Mouse (Mus musculus) frontal cortex, postnatal 14 days (tissue): ENCODE measurements around the gene Tmem268.

Experiments used
- DNase-seq, 2 experiments: peaks; one replicate each; pipeline ENCODE4 v3.0.0; 2022; ENCODE audit warnings: low spot score in 2 of 2

Tmem268 gene

DNA sequence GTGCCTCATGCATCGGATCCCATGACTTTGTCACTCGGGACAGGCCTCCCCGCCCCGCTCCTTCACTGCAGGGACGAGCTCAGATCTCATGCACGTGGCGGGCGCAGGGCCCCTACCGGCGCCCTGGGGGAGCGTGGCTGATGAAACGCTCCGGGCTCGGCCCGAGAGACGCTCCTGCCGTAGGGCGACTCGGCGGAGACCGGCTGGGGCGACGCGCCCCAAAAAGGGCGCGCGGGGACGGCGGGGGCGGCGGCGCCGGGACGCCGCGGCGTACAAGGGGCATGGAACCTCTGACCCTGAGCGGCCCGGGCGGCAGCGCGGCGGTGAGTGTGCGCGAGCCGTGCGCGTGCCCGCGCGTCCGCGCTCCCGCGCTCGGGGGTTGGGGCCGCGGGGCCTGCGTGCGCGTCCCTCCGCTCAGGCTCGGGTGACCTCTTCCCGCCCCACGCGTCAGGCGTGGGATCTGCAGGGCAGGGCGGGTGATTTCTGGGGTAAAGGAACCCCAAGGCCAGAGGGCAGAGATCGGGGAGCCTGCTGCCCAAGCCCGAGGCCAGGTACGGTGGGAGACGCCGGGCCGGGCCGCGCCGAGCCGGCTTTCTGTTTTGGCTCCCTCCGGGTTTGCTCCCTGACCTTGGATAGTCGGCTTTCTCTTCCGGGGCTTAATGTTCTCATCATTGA lies at the start of gene Tmem268:
Gene Tmem268, plus strand, starts transcription at position 375 of the 675 bp plus-strand sequence.
- DNase-seq = peak; percentile 44 to 58

DNA sequence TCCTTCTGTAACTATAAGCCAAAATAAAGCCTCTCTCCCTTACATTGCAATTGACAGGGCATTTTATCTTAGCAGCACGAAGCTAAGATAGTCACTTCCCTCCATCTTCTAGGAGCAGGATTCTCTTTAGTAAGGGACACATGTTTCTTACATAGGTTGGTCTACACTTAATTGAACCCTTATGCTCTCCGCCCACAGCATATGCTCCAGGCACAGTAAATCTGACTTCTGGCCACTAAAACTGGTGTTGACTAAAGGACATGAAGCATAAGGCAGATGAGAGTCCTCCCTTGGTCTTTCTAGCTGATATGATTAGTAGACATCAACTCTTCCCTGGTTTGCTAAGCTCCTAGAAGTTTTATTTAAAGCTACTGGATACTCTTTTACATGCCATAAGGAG lies 45.7 kb upstream of the Tmem268 start:
- no peak for DNase-seq

DNA sequence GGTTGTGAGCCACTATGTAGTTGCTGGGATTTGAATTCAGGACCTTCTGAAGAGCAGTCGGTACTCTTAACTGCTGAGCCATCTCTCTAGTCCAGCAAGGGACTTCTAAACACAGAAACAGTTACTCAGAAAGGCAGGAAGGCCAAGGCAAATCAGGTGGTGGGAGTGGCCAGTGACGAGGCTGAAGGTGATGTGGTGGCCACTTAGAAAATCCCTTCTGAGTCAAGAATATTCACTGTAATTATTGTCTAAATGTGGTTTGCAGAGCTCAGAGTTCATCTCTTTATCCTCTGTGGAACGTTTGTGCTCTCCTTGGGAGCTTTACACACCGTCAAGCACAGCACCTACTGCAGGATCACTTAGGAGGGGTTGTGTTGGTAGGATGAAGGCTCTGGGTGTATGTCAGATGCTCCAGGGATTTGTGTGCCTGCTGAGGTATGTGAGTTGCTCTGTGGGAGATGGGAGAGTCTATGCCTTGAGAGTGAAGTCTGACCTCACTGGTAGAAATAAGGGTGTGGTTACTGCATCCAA lies 44.1 kb upstream of the Tmem268 start:
- no peak for DNase-seq

DNA sequence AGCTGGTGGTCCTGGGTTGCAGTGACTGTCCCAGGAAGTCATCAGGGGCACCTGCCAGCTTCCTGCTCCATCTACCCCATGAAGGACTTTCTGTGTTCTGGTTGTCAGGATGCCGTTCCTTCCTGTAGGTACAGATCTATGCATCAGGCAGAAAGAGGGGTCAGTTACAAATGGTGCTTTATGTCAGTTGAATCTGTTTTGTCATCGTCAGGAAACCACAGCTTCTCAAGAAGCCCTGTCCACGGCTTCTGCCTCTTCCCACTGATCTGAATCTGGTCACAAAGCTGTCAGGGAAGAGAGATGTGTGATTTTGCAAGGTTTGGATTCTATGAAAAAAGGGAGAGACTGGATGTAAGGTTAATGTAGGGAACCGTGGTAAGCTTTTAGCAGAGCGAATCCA lies 43.6 kb upstream of the Tmem268 start:
- no peak for DNase-seq

DNA sequence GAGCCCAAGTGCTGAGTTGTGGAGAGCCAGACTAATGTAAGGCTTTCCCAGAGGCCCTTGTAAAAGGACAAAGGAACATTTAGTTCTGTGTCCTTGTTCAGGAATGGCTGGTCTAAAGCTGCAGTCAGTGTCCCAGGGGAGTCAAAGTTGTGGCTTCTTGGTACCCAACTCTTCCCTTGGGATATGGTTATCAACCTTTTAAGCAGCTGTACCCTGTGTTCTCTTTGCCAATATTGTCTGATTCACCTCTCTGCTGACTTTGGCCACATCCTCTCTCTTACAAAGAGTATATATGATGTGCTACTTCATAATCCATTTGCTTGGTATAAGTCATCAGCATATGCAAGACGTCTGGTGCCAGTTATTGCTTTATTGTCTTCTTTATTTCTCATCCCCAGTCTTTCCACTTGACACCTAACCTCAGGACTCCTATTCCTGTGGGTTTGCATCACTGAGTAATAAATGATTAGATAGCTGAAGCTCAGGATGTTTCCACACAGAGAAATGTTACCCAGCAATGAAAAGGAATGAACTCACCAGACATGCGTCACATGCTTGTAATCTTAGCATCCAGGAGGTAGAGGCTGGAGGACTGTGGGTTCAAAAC lies 36.7 kb upstream of the Tmem268 start:
- DNase-seq = no peak

DNA sequence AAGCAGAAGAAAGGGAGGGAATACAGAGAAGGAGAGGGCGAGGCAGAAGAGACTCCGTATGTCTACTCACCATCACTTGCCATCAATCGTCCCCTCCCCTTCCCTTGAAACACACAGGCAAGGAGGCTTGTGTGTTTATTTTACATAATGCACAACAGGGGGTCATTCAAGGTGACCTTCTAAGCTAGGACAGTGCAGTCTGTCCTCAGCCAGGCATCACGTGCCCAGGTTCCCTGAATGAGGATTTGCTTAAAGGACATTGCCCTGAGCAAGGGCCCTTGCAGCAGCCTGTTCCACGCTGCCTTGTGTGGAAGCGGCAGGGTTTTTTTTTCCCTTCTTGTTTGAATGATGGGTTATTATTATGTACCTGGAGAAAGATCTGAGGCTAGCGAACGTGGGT lies 33.1 kb upstream of the Tmem268 start:
- DNase-seq = no peak

DNA sequence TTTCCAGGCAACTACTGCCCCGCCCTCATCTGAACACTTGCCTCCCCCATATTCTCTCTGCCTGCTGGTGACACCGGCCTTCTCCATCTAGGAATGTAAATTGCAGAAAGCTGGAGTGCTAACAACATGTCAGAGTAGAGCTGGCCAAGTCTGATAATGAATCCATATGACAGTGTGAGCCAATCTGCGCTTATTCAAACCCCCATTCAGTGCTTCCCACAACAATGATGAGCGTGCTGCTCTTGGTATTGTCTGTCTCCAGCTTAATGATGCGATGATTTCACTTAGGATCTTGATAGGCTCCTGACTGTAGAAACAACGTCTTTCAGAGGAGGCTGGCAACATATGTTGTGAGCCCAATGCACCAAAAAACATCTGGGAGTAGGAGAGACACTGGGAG lies 29.6 kb upstream of the Tmem268 start:
- DNase-seq = peak in 1 of 2 experiments; percentile 28

DNA sequence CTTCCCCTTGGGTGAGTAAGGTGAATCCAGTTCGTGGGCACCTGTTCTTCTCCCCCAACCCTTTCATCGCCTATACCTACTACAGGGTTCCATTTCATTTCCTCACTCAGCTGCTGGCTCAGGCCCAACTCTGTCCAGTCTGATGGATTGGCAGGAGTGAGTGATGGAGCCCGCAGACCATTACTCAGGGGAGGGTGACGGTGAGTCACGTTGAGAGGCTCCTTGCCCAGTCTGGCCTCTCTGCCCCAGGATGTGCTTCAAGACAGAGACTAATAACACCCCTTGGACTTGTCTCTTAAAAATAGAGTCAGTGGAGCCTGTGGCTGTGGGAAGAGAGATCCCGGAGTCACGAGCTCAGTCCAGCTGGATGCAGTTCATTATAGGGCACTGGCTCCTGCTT lies 28.2 kb upstream of the Tmem268 start:
- no peak for DNase-seq

DNA sequence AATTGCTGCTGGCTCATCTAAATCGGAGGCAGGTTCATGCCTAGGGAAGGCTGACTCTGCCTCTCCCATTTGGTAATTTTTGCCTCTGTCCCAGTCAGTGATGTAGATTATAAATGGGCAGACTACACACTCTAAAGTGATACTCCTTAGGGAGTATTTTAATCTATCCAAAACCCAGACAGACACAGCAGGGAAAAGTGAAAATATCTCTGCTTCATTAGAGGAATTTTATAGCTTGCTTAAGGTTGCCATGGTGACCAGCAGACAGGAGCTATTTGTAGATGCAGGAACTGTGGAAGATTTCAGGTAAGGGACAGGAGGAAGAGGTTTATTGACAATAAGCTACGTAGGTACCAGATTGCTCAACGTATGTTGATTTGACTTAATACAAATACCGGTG lies 21.0 kb upstream of the Tmem268 start:
- DNase-seq = no peak

DNA sequence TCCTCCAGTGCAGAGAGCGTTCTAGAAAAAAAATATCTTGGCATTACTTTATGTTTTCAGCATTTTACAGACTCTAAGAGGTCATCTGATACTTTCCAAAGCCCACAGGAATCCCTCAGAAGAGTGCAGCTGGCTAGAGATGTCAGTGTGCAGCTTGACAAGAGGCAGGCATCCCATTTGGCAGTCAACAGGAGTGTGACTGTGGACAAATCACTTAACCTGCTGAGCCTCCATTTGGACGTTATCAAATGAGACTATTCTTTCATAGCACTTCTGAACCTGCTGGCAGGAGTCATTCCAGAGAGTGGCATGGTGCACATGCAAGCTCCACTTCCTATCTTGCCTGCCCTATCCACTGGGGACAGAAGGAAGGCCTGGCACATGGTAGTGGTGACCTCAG lies 16.4 kb upstream of the Tmem268 start:
- DNase-seq = no peak

DNA sequence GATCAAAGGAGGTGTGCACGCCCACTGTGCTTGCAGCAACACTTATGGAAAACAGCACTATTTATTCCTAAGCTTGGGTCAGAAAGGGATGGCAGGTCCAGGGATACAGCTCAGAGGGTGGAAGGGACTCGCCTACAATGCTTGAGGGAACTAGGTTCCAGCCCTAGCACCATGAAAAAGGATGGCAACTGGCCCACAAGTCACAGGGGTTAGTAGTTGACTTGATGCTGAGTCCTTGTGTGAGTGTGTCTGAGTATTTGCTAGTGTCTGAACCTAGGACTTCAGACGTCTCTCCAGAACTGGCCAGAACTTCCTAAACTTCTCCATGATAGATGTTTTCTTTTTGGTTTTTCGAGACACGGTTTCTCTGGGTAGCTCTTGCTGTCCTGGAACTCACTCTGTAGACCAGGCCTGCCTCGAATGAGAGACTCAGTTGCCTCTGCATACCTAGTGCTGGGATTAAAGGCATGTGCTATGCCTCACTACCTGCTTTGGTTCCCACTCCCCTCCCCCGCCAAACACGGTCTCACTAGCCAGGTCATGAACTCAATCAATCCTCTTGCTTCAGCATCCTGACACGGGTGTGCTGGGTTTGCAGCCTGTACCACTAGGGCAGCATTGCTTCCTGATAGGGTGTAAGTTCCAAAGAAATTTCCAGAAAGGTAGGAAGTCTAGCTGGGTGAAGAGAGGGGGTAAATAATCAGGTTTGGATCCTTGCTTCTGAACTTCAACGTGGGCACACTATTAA lies 14.7 kb upstream of the Tmem268 start:
- peak in 1 of 2 experiments; percentile 20 for DNase-seq

DNA sequence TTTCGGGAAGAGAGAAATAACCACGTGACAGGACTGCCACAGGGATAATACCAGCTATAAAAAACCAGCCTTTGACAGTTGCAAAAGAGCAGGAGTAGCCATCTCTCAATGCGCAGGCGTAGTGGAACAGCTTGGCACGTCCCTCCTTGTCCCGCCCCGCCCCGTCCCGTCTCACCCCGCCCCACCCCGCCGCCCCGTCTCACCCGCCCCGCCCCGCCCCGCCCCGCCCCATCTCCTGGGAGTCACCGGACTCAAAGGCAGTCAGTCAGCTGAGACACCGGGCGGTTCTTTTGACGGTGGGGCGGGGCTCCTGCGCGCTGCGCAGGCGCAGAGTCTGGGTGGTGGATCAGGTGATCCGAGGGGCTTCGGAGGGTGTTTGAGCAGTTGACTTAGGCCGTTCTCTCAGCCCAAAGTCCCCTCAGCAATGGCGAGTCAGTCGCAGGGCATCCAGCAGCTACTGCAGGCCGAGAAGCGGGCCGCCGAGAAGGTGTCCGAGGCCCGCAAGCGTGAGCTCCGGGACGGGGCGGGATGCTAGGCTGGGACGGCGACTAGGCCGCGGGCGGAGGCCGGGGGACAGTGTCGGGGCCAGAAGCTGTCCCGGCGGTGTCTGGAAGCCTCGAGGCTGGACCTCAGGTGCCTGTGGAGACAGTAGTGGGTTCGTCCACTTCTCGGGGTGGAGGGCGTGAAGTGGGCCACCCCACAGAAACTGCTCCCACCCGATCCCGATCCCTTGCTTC lies 13.9 kb upstream of the Tmem268 start, which contains the start of gene Atp6v1g1:
Gene Atp6v1g1, plus strand, starts transcription at position 279 of the 737 bp plus-strand sequence.
- peak; percentile 93 to 94 for DNase-seq

DNA sequence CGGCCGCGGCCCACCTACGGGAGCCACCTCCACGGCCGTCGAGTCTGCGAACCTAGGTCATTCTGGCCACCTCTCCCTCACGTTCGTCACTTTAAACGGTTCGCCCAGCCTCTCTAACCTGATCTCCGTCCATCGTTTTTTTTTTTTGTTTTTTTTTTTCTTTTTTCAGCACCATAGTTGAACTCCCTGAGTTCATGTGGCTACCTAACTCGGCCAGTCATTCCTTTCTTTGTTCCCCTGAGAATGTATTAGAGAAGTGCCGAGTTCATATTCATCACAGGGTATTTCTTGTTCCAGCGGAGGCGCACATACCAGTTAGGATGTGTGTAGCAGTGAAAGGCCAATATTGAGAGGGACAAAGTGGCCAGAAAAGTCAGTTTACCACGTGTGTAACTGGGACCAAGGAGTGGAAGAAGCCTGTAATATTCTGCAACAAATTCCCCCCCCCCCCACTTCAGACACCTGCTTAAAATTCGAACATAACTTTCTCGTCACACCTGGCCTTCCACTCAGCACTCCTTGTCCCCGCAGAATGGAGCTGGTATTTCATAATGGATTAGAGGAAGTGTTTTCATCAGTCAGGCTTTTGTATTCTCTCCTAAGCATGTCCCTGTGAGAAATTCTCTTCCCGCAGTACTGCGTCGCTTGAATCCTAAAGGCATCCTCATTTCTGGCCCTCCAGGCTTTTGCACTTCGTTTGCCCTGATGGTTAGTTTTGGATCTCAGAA lies 13.2 kb upstream of the Tmem268 start:
- no peak for DNase-seq

DNA sequence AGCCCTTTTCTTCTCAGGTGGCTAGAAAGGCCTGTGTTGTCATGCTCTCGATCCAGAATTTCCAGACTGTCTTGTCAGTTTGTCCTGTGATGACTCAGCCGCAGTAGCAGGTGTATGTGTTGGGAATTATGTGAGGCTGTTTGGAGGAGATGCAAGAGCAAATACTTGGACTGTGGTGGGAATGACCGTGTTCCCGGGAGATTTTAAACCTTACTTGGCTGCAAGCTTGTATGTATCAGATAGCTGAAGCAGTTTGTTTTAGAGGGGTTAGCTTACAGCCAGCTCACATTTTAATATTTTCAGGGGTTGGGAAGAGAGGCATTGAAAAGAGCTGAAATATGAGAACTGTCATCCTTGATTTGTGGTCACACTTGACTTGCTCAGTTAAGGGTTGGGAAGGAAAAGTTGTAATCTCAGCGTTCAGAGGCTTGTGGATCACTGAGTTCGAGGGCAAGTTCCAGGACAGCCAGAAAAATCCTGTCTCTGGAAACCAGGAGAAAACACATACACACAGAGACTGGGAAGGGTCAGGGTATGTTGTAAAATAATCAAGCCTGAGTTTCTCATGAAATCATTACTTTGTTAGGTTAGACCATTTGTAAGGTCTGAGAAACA lies 12.0 kb upstream of the Tmem268 start:
- DNase-seq = no peak

DNA sequence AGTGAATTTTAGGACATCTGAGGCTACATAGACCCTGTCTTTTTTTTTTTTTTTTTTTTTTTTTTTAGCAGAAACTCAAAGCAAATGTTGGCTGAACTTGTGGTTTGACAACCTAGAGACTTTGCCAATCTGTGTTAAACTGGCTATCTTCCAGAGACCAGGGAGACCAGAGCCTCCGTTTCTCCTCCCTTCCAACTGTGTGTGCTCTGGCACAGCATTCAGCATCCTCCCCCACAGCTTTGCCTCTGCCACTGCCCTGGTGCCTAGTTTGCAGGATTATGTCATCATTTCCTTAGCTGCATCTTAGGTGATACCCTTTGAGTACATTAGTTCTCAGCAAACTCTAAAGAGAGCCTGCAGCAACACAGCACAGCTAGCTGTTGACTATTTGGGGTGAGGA lies 10.8 kb upstream of the Tmem268 start:
- no peak for DNase-seq

DNA sequence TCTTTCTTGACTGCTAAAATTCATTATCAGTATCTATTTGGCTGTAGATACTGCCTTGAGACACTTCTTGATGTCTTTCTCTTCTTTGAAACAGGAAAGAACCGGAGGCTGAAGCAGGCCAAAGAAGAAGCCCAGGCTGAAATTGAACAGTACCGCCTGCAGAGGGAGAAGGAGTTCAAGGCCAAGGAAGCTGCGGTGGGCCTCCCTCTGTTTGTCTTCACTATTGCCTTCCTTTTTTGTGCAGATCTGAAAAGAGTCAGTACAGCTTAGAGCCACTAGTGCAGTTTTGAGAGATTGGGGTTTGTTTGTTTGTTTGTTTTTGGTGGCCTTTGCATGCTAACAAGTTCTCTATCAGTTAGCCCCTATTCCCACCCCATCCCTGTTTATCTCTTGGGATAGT lies 10.1 kb upstream of the Tmem268 start:
- DNase-seq = no peak

DNA sequence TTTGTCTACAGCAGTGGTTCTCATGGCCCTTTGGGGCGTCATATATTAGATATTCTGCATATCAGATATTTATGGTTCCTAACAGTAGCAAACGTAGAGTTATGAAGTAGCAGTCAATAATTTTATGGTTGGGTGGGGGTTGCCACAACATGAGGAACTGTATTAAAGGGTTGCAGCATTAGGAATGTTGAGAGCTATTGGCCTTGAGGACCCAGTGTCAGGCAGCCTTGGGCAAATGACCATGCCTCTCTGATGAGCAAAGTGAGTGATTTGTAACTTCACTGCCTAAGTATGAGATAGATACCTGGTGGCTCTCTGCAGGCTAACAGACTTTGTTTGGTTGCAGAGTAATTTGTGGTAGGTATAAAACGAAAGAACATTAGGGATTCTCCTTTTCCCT lies 7.7 kb upstream of the Tmem268 start:
- no peak for DNase-seq

DNA sequence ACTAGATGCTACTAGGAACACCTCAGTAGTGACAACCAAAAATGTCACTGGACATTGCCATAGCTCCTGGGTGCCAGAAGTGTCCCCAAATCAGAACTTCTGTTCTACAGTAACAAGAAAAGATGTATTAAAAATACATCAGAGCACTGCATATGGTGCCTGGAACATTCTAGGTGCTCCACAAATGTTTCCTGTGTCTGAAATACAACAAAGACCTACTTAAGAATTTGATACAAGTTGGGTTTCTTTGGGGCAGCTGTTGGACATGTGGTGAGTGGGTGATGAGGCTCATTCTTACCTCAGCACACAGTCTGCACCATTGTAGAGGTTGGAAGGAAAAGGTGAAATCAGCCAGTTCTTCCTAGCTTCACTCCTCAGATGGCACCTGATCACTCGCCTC lies 5.7 kb upstream of the Tmem268 start:
- no peak for DNase-seq

DNA sequence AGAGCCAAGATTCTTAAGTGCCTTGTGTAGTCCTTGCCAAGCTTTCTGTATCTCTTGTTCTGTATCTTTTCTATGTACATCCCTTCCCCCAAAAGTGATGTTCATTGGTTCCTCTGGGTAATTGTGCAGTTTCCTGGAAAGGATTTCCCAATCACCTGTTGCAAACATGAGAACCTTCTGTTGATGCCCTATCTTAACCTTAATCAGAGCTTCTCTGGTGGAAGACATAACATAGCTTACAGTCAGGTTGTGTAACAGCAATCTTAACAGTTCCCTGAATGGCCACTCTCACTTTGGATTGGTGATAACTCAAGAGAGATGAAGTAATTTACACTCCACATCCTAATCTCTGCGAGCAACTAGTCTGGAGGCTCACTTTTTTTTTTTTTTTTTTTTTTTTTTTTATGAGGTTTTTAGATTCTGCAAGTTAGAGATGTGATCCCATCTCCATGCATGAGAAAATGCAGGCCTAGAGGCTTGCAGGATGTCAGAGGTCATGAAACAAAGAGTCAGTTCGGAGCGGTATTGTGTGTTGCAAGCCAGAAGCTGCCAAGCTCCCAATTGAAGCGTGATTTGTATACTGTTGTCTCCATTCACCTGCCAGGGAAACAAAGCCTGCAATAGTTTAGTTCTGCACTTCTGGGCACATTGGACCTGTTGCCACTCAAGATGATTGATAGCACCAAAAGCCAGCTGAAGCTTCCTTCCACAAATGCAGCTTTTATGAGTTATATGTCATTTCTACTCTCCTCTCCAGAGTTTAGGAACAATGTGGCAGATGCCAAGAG lies 4.6 kb upstream of the Tmem268 start:
- no peak for DNase-seq

DNA sequence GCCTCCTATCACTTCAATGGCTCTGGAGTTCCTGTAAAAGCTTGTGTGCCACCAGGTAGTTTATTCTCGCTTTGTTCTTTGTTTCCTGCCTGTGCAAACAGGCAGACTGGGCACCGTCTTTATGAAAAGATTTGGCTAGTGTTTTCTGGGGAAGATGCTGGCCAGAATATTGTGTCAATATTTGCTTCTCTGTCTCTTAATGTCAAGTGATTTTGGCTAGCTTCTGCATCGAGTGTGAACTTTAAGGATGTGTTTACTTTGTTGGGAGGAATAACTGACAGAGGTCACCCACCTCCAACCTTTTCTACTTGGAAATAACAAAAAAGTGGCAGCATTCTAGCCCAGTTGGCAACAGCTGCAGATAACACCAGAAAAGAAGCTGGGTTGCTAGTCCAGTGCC lies 4.0 kb upstream of the Tmem268 start:
- DNase-seq = no peak
